Mouse (Mus musculus): ENCODE measurements at regions not wholly inside any gene's neighbourhood (a gene's known extent, or its start where the extent isn't known, plus 50 kb on each side); places are given as distances from the start of the nearest gene placed in this dataset.
A peak's percentile ranks its signal among the peaks of the same experiment; 100 is the strongest.

GRCm38 (mm10) chr14:76964046-76964445 is 72.5 kb upstream of the Ccdc122 start:
- H3K9ac ChIP-seq (ENCODE audit: low read depth, low read length): no peak overlapping the region
- no peaks in the 10 kb centered on the region for H3K36me3 ChIP-seq (ENCODE audit: control insufficient read depth, insufficient read depth, low read length)
- no peaks in the 10 kb centered on the region; the same call in 1 of the 2 replicates for H3K9me3 ChIP-seq (ENCODE audit: control insufficient read depth, low read length)
- WGBS: 90% methylated on average over 5 of the region's 5 CpGs
- no peak overlapping the region for H3K27ac ChIP-seq (ENCODE audit: low read depth, low read length)
- H3K4me3 ChIP-seq (ENCODE audit: low read length): no peak overlapping the region
- H3K4me2 ChIP-seq (ENCODE audit: low read length): no peak overlapping the region
- no peaks in the 10 kb centered on the region for H3K27me3 ChIP-seq (replicated peaks; ENCODE audit: control insufficient read depth, insufficient read depth, low read length)
- H3K4me1 ChIP-seq (ENCODE audit: control insufficient read depth, insufficient read depth, low read depth, low read length): no peaks in the 10 kb centered on the region
- ATAC-seq: no peak

GRCm38 (mm10) chr14:76958875-76959274 is 77.7 kb upstream of the Ccdc122 start:
- Histone ChIP-seq H3K27ac (ENCODE audit: low read depth, low read length) (no peak overlapping the region), H3K9me3 (ENCODE audit: control insufficient read depth, low read length) (no peaks in the 10 kb centered on the region), H3K4me2 (ENCODE audit: low read length) (no peak overlapping the region), H3K4me3 (ENCODE audit: low read length) (no peak overlapping the region), H3K36me3 (ENCODE audit: control insufficient read depth, insufficient read depth, low read length) (no peaks in the 10 kb centered on the region), H3K9ac (ENCODE audit: low read depth, low read length) (no peak overlapping the region), H3K4me1 (ENCODE audit: control insufficient read depth, insufficient read depth, low read depth, low read length) (0 out of 2 replicates have a peak, but pooled peaks cover 2% of the 10 kb centered on the region), H3K27me3 (replicated peaks; ENCODE audit: control insufficient read depth, insufficient read depth, low read length) (no peaks in the 10 kb centered on the region)
- ATAC-seq: no peak
- 69% methylated on average over 10 of the region's 10 CpGs for WGBS

DNA sequence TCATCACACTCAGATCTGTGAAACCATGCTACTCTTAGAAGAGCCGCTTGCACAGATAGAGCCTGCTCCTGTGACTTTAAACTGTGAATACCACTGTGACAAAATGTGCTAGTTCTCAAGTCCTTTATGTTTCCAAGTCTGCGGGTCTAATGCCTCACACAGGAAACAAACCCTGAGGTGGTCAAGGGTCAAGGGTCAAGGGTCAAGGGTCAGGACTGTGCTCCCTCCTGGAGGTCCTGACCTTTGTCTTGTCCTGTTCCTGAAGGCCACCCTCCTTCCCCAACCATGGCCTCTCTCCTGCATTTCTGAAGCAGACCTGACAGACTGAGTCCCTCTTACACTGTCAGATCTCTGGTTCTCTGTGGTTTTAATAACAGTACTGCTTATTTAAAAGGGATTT is 79.4 kb upstream of the Ccdc122 start:
- ATAC-seq: no peak
- Histone ChIP-seq H3K27ac (ENCODE audit: low read depth, low read length) (no peak overlapping the region), H3K9me3 (ENCODE audit: control insufficient read depth, low read length) (no peaks in the 10 kb centered on the region), H3K27me3 (replicated peaks; ENCODE audit: control insufficient read depth, insufficient read depth, low read length) (no peaks in the 10 kb centered on the region), H3K4me3 (ENCODE audit: low read length) (no peak overlapping the region), H3K9ac (ENCODE audit: low read depth, low read length) (no peak overlapping the region), H3K4me1 (ENCODE audit: control insufficient read depth, insufficient read depth, low read depth, low read length) (0 out of 2 replicates have a peak, but pooled peaks cover 2% of the 10 kb centered on the region), H3K36me3 (ENCODE audit: control insufficient read depth, insufficient read depth, low read length) (no peaks in the 10 kb centered on the region), H3K4me2 (ENCODE audit: low read length) (no peak overlapping the region)
- 48% methylated on average over 2 of the region's 2 CpGs for WGBS

DNA sequence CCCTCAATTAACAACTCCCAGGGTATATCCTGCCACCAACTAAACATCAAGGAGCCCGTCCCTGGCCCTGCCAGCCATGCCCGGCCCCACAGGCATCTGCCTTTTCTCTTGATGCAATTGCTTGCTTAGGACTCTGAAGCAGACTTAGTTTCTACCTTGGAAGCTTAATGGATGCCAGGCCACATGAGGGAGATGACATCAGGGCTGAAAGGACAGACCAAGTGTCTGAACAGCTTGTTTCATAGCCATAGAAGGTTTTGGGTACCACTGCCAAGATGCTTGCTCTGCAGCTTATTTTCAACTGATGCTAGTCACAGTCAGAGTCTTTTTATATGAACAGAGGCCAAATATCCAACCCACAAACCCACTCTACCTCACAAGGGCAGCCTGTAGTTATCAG is 83.4 kb upstream of the Ccdc122 start:
- Histone ChIP-seq H3K4me1 (ENCODE audit: control insufficient read depth, insufficient read depth, low read depth, low read length) (peaks cover 8% of the 10 kb centered on the region; the same call in 1 of the 2 replicates), H3K4me2 (ENCODE audit: low read length) (no peak overlapping the region), H3K9me3 (ENCODE audit: control insufficient read depth, low read length) (no peaks in the 10 kb centered on the region), H3K4me3 (ENCODE audit: low read length) (no peak overlapping the region), H3K27me3 (replicated peaks; ENCODE audit: control insufficient read depth, insufficient read depth, low read length) (no peaks in the 10 kb centered on the region), H3K36me3 (ENCODE audit: control insufficient read depth, insufficient read depth, low read length) (no peaks in the 10 kb centered on the region), H3K27ac (ENCODE audit: low read depth, low read length) (no peak overlapping the region), H3K9ac (ENCODE audit: low read depth, low read length) (no peak overlapping the region)
- ATAC-seq: no peak
- 88% methylated on average over 2 of the region's 2 CpGs for WGBS

- Histone ChIP-seq H3K4me3 (ENCODE audit: low read length) (no peak overlapping the region), H3K9ac (ENCODE audit: low read depth, low read length) (no peak overlapping the region), H3K4me1 (ENCODE audit: control insufficient read depth, insufficient read depth, low read depth, low read length) (peaks cover 8% of the 10 kb centered on the region; the same call in 1 of the 2 replicates), H3K27me3 (replicated peaks; ENCODE audit: control insufficient read depth, insufficient read depth, low read length) (no peaks in the 10 kb centered on the region), H3K36me3 (ENCODE audit: control insufficient read depth, insufficient read depth, low read length) (no peaks in the 10 kb centered on the region), H3K4me2 (ENCODE audit: low read length) (no peak overlapping the region), H3K9me3 (ENCODE audit: control insufficient read depth, low read length) (no peaks in the 10 kb centered on the region), H3K27ac (ENCODE audit: low read depth, low read length) (no peak overlapping the region)
- 51% methylated on average over 4 of the region's 4 CpGs for WGBS
- 0 out of 2 replicates have a peak, but pooled peaks have one; percentile 48 for ATAC-seq
Observed at GRCm38 (mm10) chr14:76951450-76951849, 85.1 kb upstream of the Ccdc122 start.

DNA sequence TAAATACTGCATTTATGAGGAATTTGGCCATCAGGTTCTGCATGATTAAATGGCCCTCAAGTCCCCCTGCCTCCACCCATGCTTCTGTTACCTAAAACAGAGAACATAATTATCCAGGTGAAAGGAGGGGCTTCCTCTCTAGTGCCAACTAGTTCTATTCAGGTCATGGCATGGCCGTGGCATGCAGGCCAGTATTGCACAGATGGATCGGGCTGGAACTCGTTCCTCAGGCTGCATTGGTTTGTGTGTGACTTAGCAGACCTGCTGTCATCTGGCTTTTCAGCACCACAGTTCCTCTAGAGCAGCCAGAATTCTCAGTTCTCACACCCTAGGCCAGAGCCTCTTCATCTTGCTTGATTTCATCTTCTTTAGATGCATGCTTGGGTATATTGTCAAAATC is 87.2 kb upstream of the Ccdc122 start:
- Histone ChIP-seq H3K27me3 (replicated peaks; ENCODE audit: control insufficient read depth, insufficient read depth, low read length) (no peaks in the 10 kb centered on the region), H3K9me3 (ENCODE audit: control insufficient read depth, low read length) (no peaks in the 10 kb centered on the region), H3K4me3 (ENCODE audit: low read length) (no peak overlapping the region), H3K4me2 (ENCODE audit: low read length) (no peak overlapping the region), H3K36me3 (ENCODE audit: control insufficient read depth, insufficient read depth, low read length) (no peaks in the 10 kb centered on the region), H3K27ac (ENCODE audit: low read depth, low read length) (peak overlapping the region; percentile 1; the same call in 1 of the 2 replicates), H3K9ac (ENCODE audit: low read depth, low read length) (no peak overlapping the region), H3K4me1 (ENCODE audit: control insufficient read depth, insufficient read depth, low read depth, low read length) (peaks cover 8% of the 10 kb centered on the region; the same call in 1 of the 2 replicates)
- 58% methylated on average over 3 of the region's 3 CpGs for WGBS
- no peak for ATAC-seq

DNA sequence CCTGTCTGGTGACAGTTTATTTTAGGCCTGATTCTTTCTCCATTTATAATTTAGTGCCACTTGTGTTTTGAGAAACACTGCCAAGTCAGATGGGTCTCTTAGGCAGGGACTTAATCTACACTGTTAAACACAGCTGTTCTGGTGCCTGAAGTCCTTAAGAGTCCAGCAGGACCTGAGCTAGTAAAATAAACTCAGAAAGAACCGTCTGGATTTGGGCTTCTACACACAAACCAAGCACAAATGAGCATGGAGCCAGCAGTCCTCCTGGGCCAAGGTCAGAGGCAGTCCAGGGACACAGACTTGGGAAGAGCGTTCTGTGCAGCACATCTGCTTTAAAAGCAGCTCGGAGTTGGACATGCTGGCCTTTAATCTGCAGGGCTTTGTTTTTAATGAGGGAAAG is 87.6 kb upstream of the Ccdc122 start:
- Histone ChIP-seq H3K4me3 (ENCODE audit: low read length) (no peak overlapping the region), H3K36me3 (ENCODE audit: control insufficient read depth, insufficient read depth, low read length) (no peaks in the 10 kb centered on the region), H3K27ac (ENCODE audit: low read depth, low read length) (peak overlapping the region; percentile 1; the same call in 1 of the 2 replicates), H3K4me1 (ENCODE audit: control insufficient read depth, insufficient read depth, low read depth, low read length) (peaks cover 8% of the 10 kb centered on the region; the same call in 1 of the 2 replicates), H3K9ac (ENCODE audit: low read depth, low read length) (no peak overlapping the region), H3K9me3 (ENCODE audit: control insufficient read depth, low read length) (no peaks in the 10 kb centered on the region), H3K4me2 (ENCODE audit: low read length) (no peak overlapping the region), H3K27me3 (replicated peaks; ENCODE audit: control insufficient read depth, insufficient read depth, low read length) (no peaks in the 10 kb centered on the region)
- ATAC-seq: no peak
- 46% methylated on average over 3 of the region's 3 CpGs for WGBS

DNA sequence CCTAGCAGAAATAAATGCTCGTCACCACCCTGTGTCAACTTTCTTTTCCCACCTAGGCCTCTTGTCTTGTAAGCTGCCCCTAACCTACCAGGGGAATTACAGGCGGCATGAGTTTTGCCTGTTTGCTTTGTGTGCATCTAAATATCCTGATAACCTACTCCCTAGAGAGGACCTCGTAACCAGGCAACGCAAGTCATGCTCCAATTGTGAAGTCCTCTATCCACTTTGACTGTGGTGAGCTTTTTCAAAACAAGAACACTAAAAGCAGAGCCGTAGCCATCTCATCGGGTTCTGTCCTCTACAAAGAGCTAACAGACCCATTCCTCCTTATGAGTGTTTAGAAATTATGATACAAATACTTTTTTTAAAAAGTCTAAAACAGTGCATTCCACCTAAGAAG is 88.1 kb upstream of the Ccdc122 start:
- peak overlapping the region; percentile 17; the same call in 1 of the 2 replicates for H3K27ac ChIP-seq (ENCODE audit: low read depth, low read length)
- no peaks in the 10 kb centered on the region for H3K9me3 ChIP-seq (ENCODE audit: control insufficient read depth, low read length)
- H3K4me3 ChIP-seq (ENCODE audit: low read length): no peak overlapping the region
- no peaks in the 10 kb centered on the region for H3K27me3 ChIP-seq (replicated peaks; ENCODE audit: control insufficient read depth, insufficient read depth, low read length)
- 0 out of 2 replicates have a peak, but pooled peaks have one; percentile 40 for ATAC-seq
- no peak overlapping the region for H3K9ac ChIP-seq (ENCODE audit: low read depth, low read length)
- 44% methylated on average over 6 of the region's 6 CpGs for whole genome bisulfite sequencing
- H3K4me1 ChIP-seq (ENCODE audit: control insufficient read depth, insufficient read depth, low read depth, low read length): peaks cover 8% of the 10 kb centered on the region; the same call in 1 of the 2 replicates
- H3K36me3 ChIP-seq (ENCODE audit: control insufficient read depth, insufficient read depth, low read length): no peaks in the 10 kb centered on the region
- no peak overlapping the region for H3K4me2 ChIP-seq (ENCODE audit: low read length)

- H3K4me1 ChIP-seq (ENCODE audit: control insufficient read depth, insufficient read depth, low read depth, low read length): peaks cover 8% of the 10 kb centered on the region; the same call in 1 of the 2 replicates
- H3K9ac ChIP-seq (ENCODE audit: low read depth, low read length): no peak overlapping the region
- ATAC-seq: no peak
- no peak overlapping the region for H3K4me2 ChIP-seq (ENCODE audit: low read length)
- WGBS: 64% methylated on average over 3 of the region's 3 CpGs
- H3K27me3 ChIP-seq (replicated peaks; ENCODE audit: control insufficient read depth, insufficient read depth, low read length): no peaks in the 10 kb centered on the region
- H3K4me3 ChIP-seq (ENCODE audit: low read length): no peak overlapping the region
- no peaks in the 10 kb centered on the region for H3K9me3 ChIP-seq (ENCODE audit: control insufficient read depth, low read length)
- H3K36me3 ChIP-seq (ENCODE audit: control insufficient read depth, insufficient read depth, low read length): no peaks in the 10 kb centered on the region
- no peak overlapping the region for H3K27ac ChIP-seq (ENCODE audit: low read depth, low read length)
Observed at GRCm38 (mm10) chr14:76947148-76947547, 89.4 kb upstream of the Ccdc122 start.

Data from hindbrain, embryonic 16.5 days (tissue).